Mouse (Mus musculus) thymus, adult 2 months (tissue): ENCODE data around the gene Gm9747.

ENCODE experiments used
- CTCF ChIP-seq: fragments of 200-500 bp; IDR thresholded peaks from 2 replicates; pipeline ENCODE4 v1.5.1; 2012; ENCODE audit warnings: mild to moderate bottlenecking, control low read depth, low read length, moderate library complexity, borderline replicate concordance; ENCODE audit not compliant: control insufficient read depth, poor library complexity, insufficient read depth; ENCODE audit errors: extremely low read depth
- POLR2A ChIP-seq: fragments of 200-500 bp; IDR thresholded peaks from 2 replicates; pipeline ENCODE4 v1.6.1; 2012; ENCODE audit warnings: mild to moderate bottlenecking, low read length, control low read depth, moderate library complexity; ENCODE audit not compliant: control insufficient read depth, poor library complexity, insufficient read depth; ENCODE audit errors: extremely low read depth

DNA sequence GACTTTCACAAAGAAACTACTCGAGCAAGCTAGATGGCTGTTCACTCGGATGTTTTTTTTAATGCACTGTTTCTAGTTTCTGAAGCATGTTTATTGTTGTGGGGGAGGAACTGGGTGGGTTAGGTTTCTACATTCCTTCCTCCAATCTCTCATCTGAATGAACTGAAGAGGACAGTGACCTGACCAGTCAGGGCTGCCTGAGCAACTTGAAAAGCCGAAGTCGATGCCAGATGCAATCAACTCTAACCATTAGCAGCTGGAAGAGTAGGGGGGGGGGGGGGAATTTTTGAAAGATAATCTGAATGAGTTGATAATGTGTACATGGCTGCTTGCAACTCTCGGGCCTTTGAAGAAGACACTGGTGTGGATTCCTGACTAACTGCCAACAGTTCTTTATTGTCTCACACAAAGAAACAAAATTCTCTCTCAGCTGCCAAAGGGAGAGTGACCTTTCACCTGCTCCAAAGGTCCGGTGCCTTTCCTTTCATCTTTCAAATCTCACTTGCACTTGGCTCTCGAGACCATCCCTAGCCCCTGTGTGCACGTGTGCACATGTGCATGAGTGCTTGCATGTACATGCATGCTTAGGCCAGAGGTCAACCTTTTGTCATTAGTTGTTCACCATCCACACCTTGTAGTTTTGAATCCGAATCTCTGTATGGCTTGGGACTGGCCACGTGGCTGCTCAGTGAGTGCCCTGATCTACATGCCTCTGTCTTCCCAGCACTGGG, 14.5 kb downstream of the Gm9747 start:
- TF ChIP-seq POLR2A (no peak), CTCF (no peak)
